Mouse (Mus musculus) testis, adult 10 weeks (tissue): Measurements from ENCODE around the gene Kcnmb2. TPM values are rescaled to one million over a fixed set of nuclear protein-coding genes. Genes with fewer than 3 reads are reported as not detected.

Experiments
- polyA plus RNA-seq: library from polyadenylated mRNA; stranded (reverse); fragments of 350-450 nt; fragmentation: Illumina TruSeq; extraction: RNeasy Lipid Tissue Mini Kit (QIAGEN cat#74804); gene quantifications from one replicate; pipeline ENCODE4 v1.2.3, GENCODE M21; 2014; ENCODE audit warnings: low read depth, low replicate concordance

Kcnmb2 gene
- polyA plus RNA-seq, result 0.32 TPM

GRCm38 (mm10) chr3:31902504-31903330 is at the start of gene Kcnmb2:
Gene Kcnmb2, plus strand, starts transcription at chr3:31902507.

